Mouse (Mus musculus) liver, embryonic 14.5 days (tissue): ENCODE results near the gene Tsn. TPM values are rescaled to one million over a fixed set of nuclear protein-coding genes. Genes with fewer than 3 reads are reported as not detected.

Experiments used
- ATAC-seq: fragments of 200-750 bp; cut with Nextera tagmentation; 2 replicates; pipeline ENCODE4 v1.8.0; 2017; ENCODE audit warnings: moderate number of reproducible peaks, mild to moderate bottlenecking, moderate library complexity; ENCODE audit not compliant: insufficient read depth
- DNase-seq, 3 experiments: peaks; one replicate each; pipeline ENCODE4 v3.0.0-alpha.2; 2012 to 2013; ENCODE audit warnings: low read depth in 3 of 3, low spot score in 3 of 3
- H3K27ac ChIP-seq: fragments of 300-500 bp; sonication (generic); 2 replicates; pipeline ENCODE4 v1.5.1; 2014; ENCODE audit warnings: moderate library complexity, mild to moderate bottlenecking, control low read depth, inconsistent platforms
- H3K27me3 ChIP-seq: fragments of 300-500 bp; sonication (generic); 2 replicates; pipeline ENCODE4 v1.6.1; 2014; ENCODE audit warnings: mild to moderate bottlenecking, low read length, moderate library complexity; ENCODE audit not compliant: control insufficient read depth, insufficient read depth
- H3K36me3 ChIP-seq: fragments of 300-500 bp; sonication (generic); replicated peaks from 2 replicates; pipeline ENCODE4 v1.6.1; 2014; ENCODE audit warnings: low read depth; ENCODE audit not compliant: control insufficient read depth, insufficient read depth
- H3K4me1 ChIP-seq, 2 experiments: fragments of 200-500 bp in 1 of 2; fragments of 300-500 bp in 1 of 2; sonication (generic) in 1 of 2; replicated peaks; 2 replicates each; pipeline ENCODE4 v1.6.1; 2012 to 2014; ENCODE audit warnings: antibody characterized with exemption in 1 of 2, inconsistent platforms in 1 of 2, low read length in 1 of 2; ENCODE audit not compliant: control insufficient read depth in 2 of 2, insufficient read depth in 2 of 2
- H3K4me2 ChIP-seq: fragments of 300-500 bp; sonication (generic); 2 replicates; pipeline ENCODE4 v1.6.1; 2014; ENCODE audit warnings: low read depth, mild to moderate bottlenecking, control low read depth, moderate library complexity
- H3K4me3 ChIP-seq, 2 experiments: fragments of 200-500 bp in 1 of 2; fragments of 300-500 bp in 1 of 2; sonication (generic) in 1 of 2; 2 replicates each; pipeline ENCODE4 v1.5.1; 2012 to 2014; ENCODE audit warnings: low read depth in 2 of 2, low read length in 2 of 2, mild to moderate bottlenecking in 2 of 2, control low read depth in 1 of 2, inconsistent platforms in 1 of 2, moderate library complexity in 1 of 2; ENCODE audit not compliant: insufficient read depth in 1 of 2
- H3K9ac ChIP-seq: fragments of 300-500 bp; sonication (generic); replicated peaks from 2 replicates; pipeline ENCODE4 v1.6.1; 2014; ENCODE audit warnings: mild to moderate bottlenecking, control low read depth, moderate library complexity
- H3K9me3 ChIP-seq: fragments of 300-500 bp; sonication (generic); 2 replicates; pipeline ENCODE4 v1.6.1; 2016; ENCODE audit warnings: low read length, mixed read lengths; ENCODE audit not compliant: control insufficient read depth
- CTCF ChIP-seq: IDR thresholded peaks from 2 replicates; pipeline ENCODE4 v1.5.1; 2016; ENCODE audit warnings: antibody characterized with exemption, low read depth, control low read depth
- EP300 ChIP-seq: IDR thresholded peaks from 2 replicates; pipeline ENCODE4 v1.6.1; 2016; ENCODE audit warnings: antibody characterized with exemption, low read depth
- WGBS: fragments of 180-500 bp; shearing (Covaris S2); extraction: QIAGEN DNeasy Blood & Tissue Kit; methylation state at CpG from one replicate; pipeline ENCODE4 v1.1.7; 2014; ENCODE audit not compliant: insufficient replicate concordance; 5-methylcytosine and 5-hydroxymethylcytosine counted together
- polyA plus RNA-seq, 2 experiments: library from polyadenylated mRNA; depleted of rRNA in 1 of 2; stranded (reverse) in 1 of 2; unstranded in 1 of 2; fragments of >200 nt; fragmentation: Nextera tagmentation in 1 of 2; extraction: Ambion mirVana in 1 of 2; gene quantifications; 2 replicates each; pipeline versions ENCODE4 v1.2.1 to v1.2.3; 2012 to 2014

Gene Tsn
- polyA plus RNA-seq, 2 experiments, result 35.0 to 144 TPM

GRCm38 (mm10) chr1:118292291-118292690 lies 19.2 kb downstream of the Tsn start:
- no peak overlapping the region for H3K4me3 ChIP-seq
- H3K4me2 ChIP-seq, result no peak overlapping the region
- ATAC-seq, result no peak
- no peaks in the 10 kb centered on the region for H3K9me3 ChIP-seq
- H3K4me1 ChIP-seq, result no peaks in the 10 kb centered on the region
- TF ChIP-seq CTCF (no peak), EP300 (no peak)
- no peaks in the 10 kb centered on the region for H3K27me3 ChIP-seq
- H3K36me3 ChIP-seq, result peaks cover 10% of the 10 kb centered on the region
- DNase-seq, result no peak
- no peak overlapping the region for H3K9ac ChIP-seq
- WGBS, result 75% methylated on average over 4 of the region's 4 CpGs
- H3K27ac ChIP-seq, result no peak overlapping the region

- H3K9me3 ChIP-seq, result no peaks in the 10 kb centered on the region
- 23% methylated on average over 2 of the region's 2 CpGs for WGBS
- ATAC-seq, result no peak
- no peak overlapping the region for H3K4me2 ChIP-seq
- DNase-seq, result no peak
- no peaks in the 10 kb centered on the region for H3K36me3 ChIP-seq
- no peak overlapping the region for H3K4me3 ChIP-seq
- H3K9ac ChIP-seq, result no peak overlapping the region
- H3K4me1 ChIP-seq, result no peaks in the 10 kb centered on the region
- no peak overlapping the region for H3K27ac ChIP-seq
- TF ChIP-seq CTCF, result peak; percentile 32; the same call in 1 of the 2 replicates
- TF ChIP-seq EP300, result no peak
- no peaks in the 10 kb centered on the region for H3K27me3 ChIP-seq
Observed at GRCm38 (mm10) chr1:118275139-118275538, 36.4 kb downstream of the Tsn start.

GRCm38 (mm10) chr1:118251931-118252330 lies 59.6 kb downstream of the Tsn start:
- TF ChIP-seq EP300 (no peak), CTCF (no peak)

More at GRCm38 (mm10) chr1:118251931-118252330, 59.6 kb downstream of the Tsn start:
- no peak for DNase-seq
- no peak for ATAC-seq
- Histone ChIP-seq H3K4me3 (no peak overlapping the region), H3K9ac (no peak overlapping the region), H3K27ac (no peak overlapping the region), H3K36me3 (no peaks in the 10 kb centered on the region), H3K9me3 (no peaks in the 10 kb centered on the region), H3K4me2 (no peak overlapping the region), H3K4me1 (no peaks in the 10 kb centered on the region), H3K27me3 (no peaks in the 10 kb centered on the region)
- 27% methylated on average over 2 of the region's 2 CpGs for WGBS

Other genes with a start within 250 kb of the Tsn start
- not detected in 2 replicates for gene Gm29106, start 135.2 kb downstream of the Tsn start, polyA plus RNA-seq (2012; rRNA removed)
- 0.09 TPM in 1 of 2 replicates, not detected in the other for gene Gm29106, start 135.2 kb downstream of the Tsn start, polyA plus RNA-seq (2014; fragmentation: Nextera tagmentation; extraction: Ambion mirVana)
- gene Nifk, start 10.1 kb upstream of the Tsn start, polyA plus RNA-seq (2012; rRNA removed), result 13.5 and 24.7 TPM in 2 replicates
- 50.8 and 52.1 TPM in 2 replicates for gene Nifk, start 10.1 kb upstream of the Tsn start, polyA plus RNA-seq (2014; fragmentation: Nextera tagmentation; extraction: Ambion mirVana)
- gene Clasp1, start 77.3 kb upstream of the Tsn start, polyA plus RNA-seq (2012; rRNA removed), result 5.5 and 6.5 TPM in 2 replicates
- gene Clasp1, start 77.3 kb upstream of the Tsn start, polyA plus RNA-seq (2014; fragmentation: Nextera tagmentation; extraction: Ambion mirVana), result 8.8 and 10.0 TPM in 2 replicates